Mouse (Mus musculus) small intestine, adult 2 months (tissue): Measurements from ENCODE around the gene Trp53. TPM values are rescaled to one million over a fixed set of nuclear protein-coding genes. Genes with fewer than 3 reads are reported as not detected.

Experiments used
- H3K27ac ChIP-seq: fragments of 200-500 bp; 2 replicates; pipeline ENCODE4 v1.5.1; 2012; ENCODE audit warnings: low read depth, low read length, control low read depth, inconsistent platforms; ENCODE audit not compliant: insufficient read depth
- H3K27me3 ChIP-seq: fragments of 200-500 bp; 2 replicates; pipeline ENCODE4 v1.6.1; 2012; ENCODE audit warnings: mild to moderate bottlenecking, moderate library complexity, low read length, inconsistent platforms; ENCODE audit not compliant: control insufficient read depth, insufficient read depth
- H3K36me3 ChIP-seq: fragments of 200-500 bp; 2 replicates; pipeline ENCODE4 v1.6.1; 2012; ENCODE audit warnings: mild to moderate bottlenecking, low read length, control low read depth, inconsistent platforms; ENCODE audit not compliant: control insufficient read depth, insufficient read depth
- H3K4me1 ChIP-seq: fragments of 200-500 bp; 2 replicates; pipeline ENCODE4 v1.6.1; 2012; ENCODE audit warnings: low read length, inconsistent platforms, mixed read lengths; ENCODE audit not compliant: control insufficient read depth, insufficient read depth, insufficient read length
- H3K4me3 ChIP-seq: fragments of 200-500 bp; 2 replicates; pipeline ENCODE4 v1.5.1; 2012; ENCODE audit warnings: low read depth, mild to moderate bottlenecking, control low read depth, inconsistent platforms, low read length, moderate library complexity
- CTCF ChIP-seq: fragments of 200-500 bp; IDR thresholded peaks from 2 replicates; pipeline ENCODE4 v1.5.1; 2012; ENCODE audit warnings: low read depth, mild to moderate bottlenecking, control low read depth, inconsistent platforms, low read length, moderate library complexity, mixed read lengths; ENCODE audit not compliant: insufficient replicate concordance, insufficient read length; ENCODE audit errors: extremely low read depth
- POLR2A ChIP-seq: fragments of 200-500 bp; IDR thresholded peaks from 2 replicates; pipeline ENCODE4 v1.6.1; 2012; ENCODE audit warnings: low read depth, mild to moderate bottlenecking, control low read depth, inconsistent platforms, low read length, moderate library complexity
- WGBS: fragments of 180-500 bp; shearing (Covaris S2); methylation state at CpG from one replicate; pipeline ENCODE4 v1.1.7; 2018; 5-methylcytosine and 5-hydroxymethylcytosine counted together
- polyA plus RNA-seq: library from polyadenylated mRNA; depleted of rRNA; stranded (reverse); fragments of >200 nt; gene quantifications from 2 replicates; pipeline ENCODE4 v1.2.3, GENCODE M21; 2012

Gene Trp53
- polyA plus RNA-seq, 1 experiment, result 57.1 TPM

DNA sequence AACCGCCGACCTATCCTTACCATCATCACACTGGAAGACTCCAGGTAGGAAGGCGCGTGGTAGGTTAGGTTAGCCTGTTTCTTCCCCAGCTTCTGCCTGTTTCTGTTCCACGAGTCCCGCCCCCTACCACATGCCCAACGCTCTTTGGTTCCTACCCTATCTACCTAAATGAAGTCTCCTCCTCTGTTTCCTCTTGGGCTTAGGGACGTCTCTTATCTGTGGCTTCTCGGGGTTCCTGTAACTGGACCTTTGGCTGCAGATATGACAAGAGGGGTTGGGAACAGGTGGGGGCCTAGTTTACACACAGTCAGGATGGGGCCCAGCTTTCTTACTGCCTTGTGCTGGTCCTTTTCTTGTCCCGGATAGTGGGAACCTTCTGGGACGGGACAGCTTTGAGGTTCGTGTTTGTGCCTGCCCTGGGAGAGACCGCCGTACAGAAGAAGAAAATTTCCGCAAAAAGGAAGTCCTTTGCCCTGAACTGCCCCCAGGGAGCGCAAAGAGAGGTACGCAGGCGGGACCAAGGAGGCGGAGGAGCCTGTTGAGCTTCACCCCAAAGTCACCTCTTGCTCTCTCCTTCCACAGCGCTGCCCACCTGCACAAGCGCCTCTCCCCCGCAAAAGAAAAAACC, 9.2 kb downstream of the Trp53 start:
- H3K36me3 ChIP-seq, result peaks cover 46% of the 10 kb centered on the region
- no peaks in the 10 kb centered on the region for H3K27me3 ChIP-seq
- 84% methylated on average over 22 of the region's 22 CpGs for WGBS
- TF ChIP-seq POLR2A (no peak), CTCF (no peak)
- H3K4me1 ChIP-seq, result peaks cover 6% of the 10 kb centered on the region
- no peak overlapping the region for H3K27ac ChIP-seq
- H3K4me3 ChIP-seq, result no peak overlapping the region

DNA sequence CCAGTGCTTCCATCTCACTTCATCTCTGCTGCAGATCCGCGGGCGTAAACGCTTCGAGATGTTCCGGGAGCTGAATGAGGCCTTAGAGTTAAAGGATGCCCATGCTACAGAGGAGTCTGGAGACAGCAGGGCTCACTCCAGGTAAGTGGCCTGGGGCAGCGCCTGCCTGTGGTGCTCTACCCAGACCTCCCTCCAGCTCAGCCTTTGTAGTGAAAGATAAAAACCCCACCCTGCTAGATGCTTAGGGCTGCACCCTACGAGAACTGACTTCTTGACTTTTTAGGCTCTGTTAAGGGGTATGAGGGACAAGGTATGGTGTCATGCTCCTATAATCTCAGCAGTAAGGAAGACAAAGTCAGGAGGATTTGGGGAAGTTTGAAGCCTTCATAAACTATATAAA, 10.5 kb downstream of the Trp53 start:
- 94% methylated on average over 8 of the region's 8 CpGs for WGBS
- peaks cover 4% of the 10 kb centered on the region; the same call in 1 of the 2 replicates for H3K4me1 ChIP-seq
- TF ChIP-seq CTCF (no peak), POLR2A (no peak)
- H3K27me3 ChIP-seq, result no peaks in the 10 kb centered on the region
- H3K27ac ChIP-seq, result no peak overlapping the region
- H3K4me3 ChIP-seq, result no peak overlapping the region
- H3K36me3 ChIP-seq, result peaks cover 46% of the 10 kb centered on the region

DNA sequence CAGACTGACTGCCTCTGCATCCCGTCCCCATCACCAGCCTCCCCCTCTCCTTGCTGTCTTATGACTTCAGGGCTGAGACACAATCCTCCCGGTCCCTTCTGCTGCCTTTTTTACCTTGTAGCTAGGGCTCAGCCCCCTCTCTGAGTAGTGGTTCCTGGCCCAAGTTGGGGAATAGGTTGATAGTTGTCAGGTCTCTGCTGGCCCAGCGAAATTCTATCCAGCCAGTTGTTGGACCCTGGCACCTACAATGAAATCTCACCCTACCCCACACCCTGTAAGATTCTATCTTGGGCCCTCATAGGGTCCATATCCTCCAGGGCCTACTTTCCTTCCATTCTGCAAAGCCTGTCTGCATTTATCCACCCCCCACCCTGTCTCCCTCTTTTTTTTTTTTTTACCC, 11.3 kb downstream of the Trp53 start:
- WGBS, result 87% methylated on average over 3 of the region's 3 CpGs
- no peak overlapping the region for H3K27ac ChIP-seq
- peaks cover 46% of the 10 kb centered on the region for H3K36me3 ChIP-seq
- TF ChIP-seq POLR2A, result no peak
- TF ChIP-seq CTCF, result no peak
- no peaks in the 10 kb centered on the region for H3K4me1 ChIP-seq
- H3K27me3 ChIP-seq, result no peaks in the 10 kb centered on the region
- H3K4me3 ChIP-seq, result no peak overlapping the region

DNA sequence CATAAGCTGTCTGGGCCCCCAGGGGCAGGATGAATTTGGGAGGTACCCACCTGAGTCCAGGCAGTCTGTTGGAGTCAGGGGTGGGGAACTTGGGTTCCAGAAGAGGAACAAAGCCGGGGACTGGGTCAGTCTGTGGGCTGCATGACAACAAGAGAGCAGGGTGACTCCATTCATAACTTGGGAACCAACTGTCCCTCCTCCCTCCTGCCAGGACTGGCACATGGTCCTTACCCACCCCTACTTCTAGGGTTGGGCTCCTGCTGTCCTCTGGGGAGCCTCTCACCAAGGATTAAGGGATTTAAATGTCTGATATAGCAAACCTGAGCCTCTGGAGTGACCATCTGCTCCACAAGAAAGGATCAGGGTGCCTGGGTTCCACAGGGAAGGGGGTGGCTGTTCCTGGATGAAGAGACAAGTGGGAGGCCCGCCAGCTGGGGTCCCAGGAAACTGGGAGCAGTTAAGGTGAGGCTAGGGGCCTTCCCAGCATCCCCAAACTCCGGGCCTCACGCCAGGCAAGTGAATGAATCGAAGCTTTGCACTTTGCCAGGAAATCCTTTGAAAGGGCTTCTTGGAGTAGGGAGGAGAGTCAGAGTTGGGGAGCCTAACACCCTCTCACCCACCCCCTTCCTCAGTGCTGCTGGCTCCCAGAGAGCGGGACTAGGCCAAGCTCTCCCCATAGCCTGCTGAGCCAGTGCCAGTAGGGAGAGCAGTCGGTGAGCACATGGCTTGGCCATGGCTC, 11.9 kb downstream of the Trp53 start:
- no peaks in the 10 kb centered on the region for H3K4me1 ChIP-seq
- no peak overlapping the region for H3K4me3 ChIP-seq
- TF ChIP-seq POLR2A (no peak), CTCF (no peak)
- no peak overlapping the region for H3K27ac ChIP-seq
- H3K36me3 ChIP-seq, result peaks cover 43% of the 10 kb centered on the region
- WGBS, result 80% methylated on average over 7 of the region's 7 CpGs
- no peaks in the 10 kb centered on the region for H3K27me3 ChIP-seq

DNA sequence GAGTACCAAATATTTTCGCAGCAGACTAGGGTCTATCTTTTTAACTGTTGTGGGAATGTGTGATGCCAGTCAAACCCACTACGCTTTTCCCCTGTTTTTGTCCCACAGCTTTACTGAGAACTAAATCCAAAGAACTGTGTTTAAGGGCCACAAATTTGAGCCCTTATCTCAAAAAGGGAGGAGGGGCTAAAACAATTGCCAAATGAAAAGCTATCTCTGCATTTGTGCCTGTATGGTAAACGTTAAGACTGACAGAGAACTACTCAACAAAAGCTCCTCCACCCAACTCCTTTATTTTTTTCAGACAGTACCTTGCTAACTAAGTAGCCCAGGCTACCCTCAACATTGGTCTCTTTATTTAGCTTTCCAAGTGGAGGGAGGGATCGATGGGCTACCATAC, 12.6 kb downstream of the Trp53 start:
- WGBS, result 72% methylated on average over 4 of the region's 4 CpGs
- Histone ChIP-seq H3K27ac (no peak overlapping the region), H3K36me3 (peaks cover 36% of the 10 kb centered on the region), H3K4me1 (no peaks in the 10 kb centered on the region), H3K4me3 (no peak overlapping the region), H3K27me3 (no peaks in the 10 kb centered on the region)
- no peak for TF ChIP-seq CTCF
- no peak for TF ChIP-seq POLR2A

DNA sequence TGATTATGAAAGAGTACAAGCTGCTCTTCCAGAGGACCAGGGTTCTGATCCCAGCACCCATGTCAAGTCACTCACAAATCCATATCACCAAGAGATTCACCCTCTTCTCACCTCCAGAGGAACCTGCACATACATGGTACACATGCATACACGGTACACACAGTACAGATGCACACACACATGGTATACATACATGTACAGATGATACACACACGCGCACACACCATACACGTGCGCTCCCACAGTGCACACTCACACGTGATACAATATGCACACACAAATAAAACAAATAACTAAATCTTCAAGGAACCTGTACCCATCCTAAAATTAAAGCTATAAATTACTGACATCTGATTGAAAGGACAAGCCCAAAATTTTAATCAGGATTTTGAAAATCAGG, 14.7 kb downstream of the Trp53 start:
- Histone ChIP-seq H3K36me3 (peaks cover 16% of the 10 kb centered on the region), H3K27ac (no peak overlapping the region), H3K27me3 (no peaks in the 10 kb centered on the region), H3K4me3 (no peak overlapping the region), H3K4me1 (no peaks in the 10 kb centered on the region)
- WGBS, result 96% methylated on average over 6 of the region's 6 CpGs
- TF ChIP-seq CTCF, result no peak

DNA sequence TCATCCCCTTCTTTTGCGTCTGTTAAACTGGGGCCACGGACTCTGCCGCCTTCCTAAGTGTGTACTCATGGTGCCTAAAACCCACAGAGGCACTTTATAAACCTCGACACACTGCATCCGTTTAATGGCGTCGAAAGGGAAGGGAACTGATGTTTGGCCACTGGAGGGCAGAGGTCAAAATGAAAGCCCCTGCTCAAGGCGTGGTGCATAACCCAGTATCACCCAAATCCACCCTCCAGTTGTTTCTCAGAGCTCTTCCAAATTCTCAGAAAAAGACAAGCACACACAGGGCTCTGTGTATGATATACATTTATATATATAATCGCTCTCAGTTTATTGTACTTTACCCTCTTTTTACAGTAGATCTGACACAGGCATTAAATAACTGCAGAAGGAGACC, 19.3 kb downstream of the Trp53 start:
- Histone ChIP-seq H3K36me3 (no peaks in the 10 kb centered on the region), H3K4me1 (no peaks in the 10 kb centered on the region), H3K4me3 (no peak overlapping the region), H3K27me3 (peaks cover 1% of the 10 kb centered on the region; the same call in 1 of the 2 replicates), H3K27ac (no peak overlapping the region)
- 14% methylated on average over 9 of the region's 9 CpGs for WGBS
- TF ChIP-seq POLR2A (no peak), CTCF (no peak)
